Mouse (Mus musculus) heart, adult 11 months (tissue): Measurements from ENCODE around the gene Cbx1.

Experiments used
- DNase-seq: peaks from one replicate; pipeline ENCODE4 v3.0.0; 2022

Cbx1 gene

DNA sequence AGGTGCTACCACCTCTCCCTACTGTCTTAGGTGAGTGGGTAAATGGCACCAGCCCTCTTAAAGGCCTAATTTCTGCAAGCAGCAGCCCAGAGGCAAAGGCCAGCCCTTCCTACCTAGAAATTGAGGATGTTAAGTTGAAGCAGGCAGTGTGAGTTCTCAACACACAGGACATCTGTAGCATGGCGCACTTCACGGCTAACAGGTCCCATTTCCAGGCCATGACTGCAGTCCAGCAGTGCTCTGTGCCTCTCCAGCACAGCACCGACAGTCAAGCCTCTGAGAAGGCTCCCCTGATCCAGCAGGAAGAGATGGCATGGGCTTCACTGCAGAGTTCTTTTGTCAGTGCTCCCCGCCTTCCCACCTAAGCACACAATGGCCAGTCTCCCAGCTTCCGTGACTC is 28.1 kb downstream of the Cbx1 start:
- DNase-seq = no peak

DNA sequence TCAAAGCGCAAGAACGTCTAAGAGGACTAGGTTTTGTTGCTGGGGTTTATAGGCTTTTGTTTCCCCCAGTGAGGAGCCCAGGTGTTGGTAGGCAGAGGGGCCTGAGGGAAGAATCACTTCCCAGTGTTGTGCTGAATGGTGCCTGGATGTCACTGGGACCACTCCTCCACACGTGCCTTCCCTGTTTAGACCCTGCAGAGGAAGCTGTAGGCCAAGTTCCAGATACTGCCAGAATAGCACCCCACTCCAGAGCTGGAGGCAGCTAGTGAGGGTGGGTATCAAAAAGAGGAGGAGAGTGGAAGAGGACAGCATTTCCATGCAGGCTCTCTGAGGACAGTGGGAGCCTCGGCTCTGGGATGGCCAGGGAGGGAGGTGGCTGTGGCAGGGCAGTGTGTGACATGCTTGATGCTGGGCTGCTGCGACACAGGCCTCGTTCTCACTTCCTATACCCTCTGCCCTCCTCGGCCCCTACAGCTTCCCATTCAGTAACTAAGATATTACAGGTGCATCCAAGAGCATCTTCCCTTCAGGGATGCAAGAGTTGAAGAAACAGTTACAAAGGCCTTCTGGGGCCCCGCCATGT is 29.3 kb downstream of the Cbx1 start:
- no peak for DNase-seq

DNA sequence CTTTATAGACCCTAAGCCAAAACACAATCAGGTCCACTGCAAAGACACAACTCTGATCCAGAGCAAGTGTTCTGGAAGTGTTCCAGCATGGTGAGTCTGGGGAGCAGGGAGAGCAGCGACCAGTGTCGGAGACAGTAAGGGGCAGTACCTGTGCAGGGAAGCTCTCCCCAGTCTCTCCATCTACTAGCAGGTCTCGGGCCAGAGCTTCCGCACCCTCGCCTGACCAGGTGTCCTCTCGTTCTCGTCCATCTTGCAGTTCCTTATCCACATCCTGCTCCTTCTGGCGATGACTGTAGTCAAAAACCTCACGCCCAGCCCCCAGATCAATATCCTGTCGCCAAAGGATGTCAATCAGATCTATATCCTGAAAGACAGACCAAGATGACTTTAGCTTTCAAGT is 33.0 kb downstream of the Cbx1 start:
- no peak for DNase-seq

DNA sequence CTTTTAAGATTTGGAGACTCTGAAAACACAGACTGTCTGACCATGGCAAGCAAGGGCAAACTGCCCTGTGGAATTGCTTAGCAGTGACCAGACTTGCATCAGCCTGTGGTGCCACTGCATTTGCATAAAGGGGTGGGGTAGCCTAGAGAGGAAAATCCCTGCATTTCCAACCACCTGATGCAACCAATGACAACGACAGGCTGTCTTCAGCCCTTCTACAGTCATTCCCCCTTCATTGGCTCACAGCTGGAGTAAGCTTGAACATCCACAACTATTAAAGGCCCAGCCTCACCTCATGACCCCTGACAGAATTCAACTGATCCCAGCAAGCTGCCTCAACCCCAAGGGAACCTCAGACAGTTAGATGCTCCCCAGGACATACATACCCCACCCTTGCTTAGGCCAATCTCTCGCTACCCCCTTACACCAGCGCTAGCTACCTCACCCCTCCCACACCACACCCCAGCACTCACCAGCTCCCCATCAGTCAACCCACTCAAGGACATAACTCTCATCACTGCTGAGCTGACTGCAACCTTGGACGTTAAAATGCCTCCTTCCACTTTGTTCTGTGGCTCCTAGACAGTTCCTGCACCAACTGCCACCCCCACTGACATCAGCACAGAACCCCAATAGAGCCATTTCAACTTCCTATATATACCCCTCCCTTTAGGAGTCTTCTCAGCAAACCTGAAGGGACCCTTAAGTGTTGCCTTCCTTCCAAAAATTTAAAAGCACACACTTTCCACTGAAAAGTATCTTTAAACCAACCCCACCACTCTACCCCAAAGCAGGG is 33.9 kb downstream of the Cbx1 start:
- DNase-seq = peak; percentile 92

DNA sequence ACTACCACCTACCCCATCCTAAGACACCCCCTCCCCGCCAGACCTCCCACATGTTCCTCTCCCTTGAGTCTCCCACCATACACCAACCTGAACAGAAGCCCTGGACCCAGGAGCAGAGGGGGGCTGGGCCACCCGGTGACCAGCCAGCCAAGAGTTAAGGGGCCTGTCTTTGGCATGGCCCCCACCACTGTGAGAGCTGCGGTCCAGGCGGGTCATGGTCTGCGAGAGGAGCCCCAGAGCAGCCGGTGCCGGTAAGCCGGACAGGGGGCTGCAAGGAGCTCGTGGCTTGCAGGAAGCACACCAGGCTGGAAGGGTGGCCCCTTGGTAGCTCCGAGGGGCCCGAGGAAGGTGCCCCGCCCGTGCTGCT is 34.5 kb downstream of the Cbx1 start:
- peak; percentile 96 for DNase-seq

DNA sequence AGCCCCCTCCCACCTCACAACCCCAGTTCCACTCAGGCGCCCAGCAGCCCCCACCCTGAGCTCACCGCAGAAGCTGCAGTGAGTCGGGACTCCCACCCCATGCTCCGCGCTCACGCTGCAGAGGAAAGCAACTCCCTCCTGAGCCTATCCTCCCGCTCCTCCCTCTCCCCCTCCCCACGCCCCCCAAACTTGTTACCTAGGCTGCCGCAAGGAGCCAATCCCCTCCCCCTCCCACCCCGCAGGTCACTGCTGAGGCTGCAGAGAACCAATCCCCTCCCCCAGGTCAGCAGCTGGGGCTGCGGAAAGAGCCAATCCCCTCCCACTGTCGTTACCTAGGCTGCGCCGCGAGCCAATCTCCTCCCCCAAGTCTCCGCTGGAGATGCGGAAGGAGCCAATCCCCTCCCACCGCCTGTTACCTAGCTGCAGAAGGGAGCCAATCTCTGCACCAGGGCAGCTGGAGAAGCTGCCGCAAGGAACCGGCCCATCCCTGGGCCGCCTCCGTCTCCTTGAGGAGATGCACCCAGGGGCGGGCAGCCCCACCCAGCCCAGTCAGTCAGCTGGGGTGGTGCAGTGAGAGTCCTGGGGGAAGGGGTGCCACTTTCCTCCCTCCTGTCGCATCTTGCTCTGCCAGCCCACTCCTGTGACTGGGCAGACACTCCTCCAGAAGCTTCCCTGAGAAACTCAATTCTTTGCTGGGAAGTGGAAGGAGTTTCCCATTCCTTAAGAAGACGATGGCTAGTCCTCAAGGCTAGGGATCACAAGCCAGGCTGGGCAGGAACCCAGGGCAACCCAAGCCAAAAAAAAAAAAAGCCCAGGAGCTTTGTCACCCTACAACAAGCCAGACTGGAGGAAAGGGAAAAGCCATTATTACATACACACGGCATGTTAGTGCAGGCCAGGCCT is 35.2 kb downstream of the Cbx1 start:
- DNase-seq = peak; percentile 99

DNA sequence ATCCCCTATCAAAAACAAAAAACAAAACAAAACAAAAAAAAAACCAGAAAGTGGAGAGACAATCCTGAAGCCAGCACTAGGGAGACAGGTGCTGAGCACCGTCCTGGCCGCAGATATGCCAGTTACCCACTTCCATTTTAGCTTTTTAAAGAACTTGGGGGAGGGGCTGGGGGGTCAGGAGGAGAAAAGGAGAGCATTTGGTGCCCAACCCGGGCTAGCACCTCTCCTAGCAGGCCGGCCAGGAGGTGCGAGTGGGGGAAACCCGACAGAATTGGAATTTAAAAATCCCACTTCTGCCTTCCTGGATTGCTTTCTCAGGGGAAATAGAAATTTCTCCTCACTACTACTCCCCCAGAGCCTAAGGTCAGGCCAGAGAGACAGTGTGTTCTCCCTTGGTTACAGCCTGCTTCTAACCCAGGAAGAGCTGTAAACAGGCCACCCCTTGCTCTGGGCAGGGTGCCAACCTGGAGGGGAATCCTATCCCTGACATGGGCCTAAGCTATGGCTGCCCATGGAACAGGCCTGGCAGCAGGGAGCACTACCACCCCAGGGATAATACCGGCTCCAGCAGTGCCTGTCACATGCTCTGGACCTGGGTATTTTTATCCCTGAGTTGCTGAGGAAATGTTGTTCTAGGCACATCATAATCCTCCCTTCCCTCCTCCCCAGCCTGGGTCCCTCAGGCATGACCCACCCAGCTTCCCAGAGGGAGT is 36.0 kb downstream of the Cbx1 start:
- DNase-seq = peak; percentile 99

DNA sequence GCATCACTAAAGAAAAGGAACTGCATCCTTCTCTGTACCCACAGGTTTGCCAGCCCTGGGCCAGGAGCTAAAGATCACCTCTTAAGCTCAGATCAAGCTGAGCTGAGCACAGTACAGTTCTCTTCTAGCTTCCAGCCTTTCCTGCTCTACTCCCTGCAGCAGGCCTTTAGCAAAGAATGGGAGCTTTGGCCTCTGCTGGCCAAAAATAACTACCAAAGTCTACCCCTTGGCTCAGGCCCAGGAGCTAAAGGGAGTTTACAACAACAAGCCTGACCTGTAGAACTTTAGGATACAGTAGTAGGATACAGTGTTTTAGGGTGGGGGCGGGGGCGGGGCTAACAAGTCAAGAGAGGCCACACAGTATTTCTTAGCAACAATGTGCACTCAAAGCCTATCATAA is 37.6 kb downstream of the Cbx1 start:
- peak; percentile 93 for DNase-seq

DNA sequence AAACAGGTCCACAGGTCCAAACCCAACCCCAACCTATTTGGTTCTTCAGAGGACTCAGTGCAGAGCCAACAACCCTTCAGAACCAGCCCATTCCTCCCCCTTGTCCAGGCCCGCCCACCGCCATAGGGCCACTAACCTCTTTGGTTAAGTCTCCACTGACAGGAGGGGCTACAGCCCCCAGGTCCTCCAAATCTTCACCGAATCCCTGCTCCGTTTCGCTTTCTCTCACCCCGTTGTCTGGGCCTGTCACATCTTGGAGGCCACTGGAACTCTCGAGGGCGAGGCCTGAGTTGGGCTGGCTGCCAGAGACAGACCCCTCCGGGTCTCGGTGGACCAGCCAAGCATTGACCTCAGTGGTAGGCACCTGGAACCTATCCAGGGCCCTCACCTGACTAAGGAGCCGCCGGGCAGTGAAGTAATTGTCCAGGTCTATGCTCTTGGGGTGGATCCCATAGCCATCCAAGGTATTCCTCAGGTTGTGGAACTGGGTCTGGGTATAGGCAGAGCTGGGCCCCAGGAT is 38.2 kb downstream of the Cbx1 start:
- peak; percentile 95 for DNase-seq

DNA sequence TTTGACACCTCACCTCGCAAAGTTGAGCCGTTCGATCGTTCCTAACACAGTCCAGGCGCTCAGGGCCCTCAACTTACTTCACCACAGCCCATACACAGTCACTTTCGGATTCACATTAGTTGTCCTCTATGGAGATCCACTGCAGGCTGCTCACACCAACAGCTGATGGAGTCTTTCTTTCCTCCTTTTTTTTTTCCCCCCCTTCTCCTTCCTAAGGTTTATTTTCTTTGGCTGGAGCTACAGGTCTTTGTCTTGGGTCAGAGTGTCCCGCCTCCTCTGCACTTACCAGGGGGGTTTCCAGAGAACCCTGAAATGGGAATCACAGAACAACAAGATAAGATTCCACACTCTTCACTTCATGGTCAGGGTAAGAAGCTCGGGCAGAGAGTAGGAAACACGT is 39.0 kb downstream of the Cbx1 start:
- DNase-seq = no peak

DNA sequence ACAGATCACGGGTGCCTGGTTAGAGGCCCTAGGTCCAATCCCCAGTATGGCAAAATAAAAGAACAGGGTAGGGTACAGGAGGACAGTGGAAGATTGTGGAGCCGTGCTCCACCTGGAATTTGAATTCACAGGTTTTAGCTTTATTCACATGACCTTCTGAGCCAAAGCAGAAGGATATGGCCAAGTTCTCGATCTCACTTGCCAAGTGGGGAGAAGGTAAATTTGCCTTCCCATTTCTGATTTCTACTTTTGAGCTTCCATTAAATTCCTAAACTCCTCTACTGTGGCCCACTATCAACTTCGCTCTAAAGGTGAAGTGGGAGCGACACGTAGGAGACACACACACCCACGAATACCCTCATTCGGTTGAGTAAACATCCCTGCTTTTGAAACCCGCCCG is 40.0 kb downstream of the Cbx1 start:
- no peak for DNase-seq

DNA sequence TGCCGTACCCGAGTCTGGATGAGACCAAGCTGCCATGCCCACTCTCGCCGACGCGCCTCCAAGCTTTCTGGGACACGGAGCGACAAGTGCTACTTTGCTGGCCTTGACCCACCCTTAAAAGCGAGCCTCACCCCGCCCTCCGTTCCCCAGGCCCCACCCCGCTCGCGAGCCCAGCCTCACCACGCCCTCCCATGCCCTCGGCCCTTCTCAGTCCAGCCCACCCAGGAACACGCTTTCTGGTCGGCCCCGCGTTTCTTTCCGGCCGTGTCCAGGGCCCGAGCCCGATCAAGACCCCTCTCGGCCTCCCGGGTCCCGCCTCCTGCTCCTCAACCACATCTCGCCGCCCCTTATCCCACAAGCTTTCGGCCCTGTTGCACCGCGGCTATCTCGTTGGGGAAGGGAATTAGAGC is 40.5 kb downstream of the Cbx1 start:
- DNase-seq = peak; percentile 99

DNA sequence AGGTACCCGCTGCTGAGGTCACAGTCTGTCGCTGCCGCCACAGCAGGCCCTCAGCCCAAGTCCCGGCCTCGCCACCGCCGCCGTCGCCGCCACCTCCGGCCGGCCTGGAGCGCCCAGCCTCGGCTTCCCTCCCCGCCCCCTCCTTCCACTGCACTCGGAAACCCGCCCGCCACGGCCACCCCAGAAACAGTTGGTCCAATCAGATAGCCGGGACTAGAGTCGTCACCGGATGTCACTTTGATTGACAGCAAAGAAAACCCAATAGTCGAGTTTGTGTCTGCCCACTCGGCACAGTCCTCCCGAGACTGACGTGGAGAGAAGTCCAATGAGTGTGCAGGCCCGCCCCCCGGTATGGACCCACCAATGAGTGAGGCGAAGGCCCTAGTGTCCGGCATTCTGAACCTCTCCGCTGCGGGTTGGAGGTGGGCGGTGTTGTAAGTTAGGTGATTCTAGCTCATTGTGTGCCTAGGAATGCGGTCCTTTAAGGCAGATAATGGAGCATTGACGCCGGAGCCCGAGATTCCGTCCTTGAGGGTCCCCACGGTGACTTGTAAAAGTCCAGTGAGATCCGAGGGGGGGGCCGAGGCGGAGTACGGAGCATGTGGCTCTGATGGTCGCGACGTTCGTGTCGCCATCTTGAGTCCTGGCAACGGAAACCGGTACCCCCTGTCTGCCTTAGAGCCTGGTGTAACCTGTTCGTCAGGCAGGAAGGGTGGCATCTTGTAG is 41.0 kb downstream of the Cbx1 start, which contains the start of gene Nfe2l1:
Nfe2l1 (minus strand) TSS at position 156 of the 726 bp plus-strand sequence.
- DNase-seq = peak; percentile 100

DNA sequence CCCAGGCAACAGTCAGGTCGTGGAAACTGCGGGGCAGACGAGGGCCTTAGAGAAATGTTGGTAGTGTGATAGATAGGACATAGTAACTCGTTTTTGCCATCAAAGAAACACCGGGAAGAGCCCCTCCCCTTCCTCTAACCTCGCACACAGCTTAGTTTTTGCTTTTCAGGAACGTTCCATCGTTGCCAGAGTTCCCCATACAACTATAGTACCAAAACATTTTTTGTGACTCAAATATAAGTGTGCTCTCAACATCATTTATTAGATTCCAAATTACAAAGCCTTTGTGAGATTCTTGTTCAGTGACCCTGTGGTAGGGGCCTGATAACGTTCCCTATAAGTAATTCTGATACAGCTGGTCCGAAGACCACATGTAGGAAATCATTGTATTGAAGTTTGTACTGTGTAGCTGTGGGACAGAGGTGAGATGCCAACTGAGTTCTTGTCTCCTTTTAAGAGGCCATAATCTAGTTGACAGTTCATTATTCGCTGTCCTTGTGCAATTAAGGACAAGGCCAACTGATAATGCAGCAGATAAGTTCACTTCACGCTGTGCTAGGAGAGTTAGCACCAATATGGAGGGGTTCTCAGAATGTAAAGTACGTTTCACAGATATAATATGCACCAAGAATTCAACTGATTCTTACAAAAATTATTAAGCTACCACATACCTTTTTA is 41.8 kb downstream of the Cbx1 start:
- no peak for DNase-seq

DNA sequence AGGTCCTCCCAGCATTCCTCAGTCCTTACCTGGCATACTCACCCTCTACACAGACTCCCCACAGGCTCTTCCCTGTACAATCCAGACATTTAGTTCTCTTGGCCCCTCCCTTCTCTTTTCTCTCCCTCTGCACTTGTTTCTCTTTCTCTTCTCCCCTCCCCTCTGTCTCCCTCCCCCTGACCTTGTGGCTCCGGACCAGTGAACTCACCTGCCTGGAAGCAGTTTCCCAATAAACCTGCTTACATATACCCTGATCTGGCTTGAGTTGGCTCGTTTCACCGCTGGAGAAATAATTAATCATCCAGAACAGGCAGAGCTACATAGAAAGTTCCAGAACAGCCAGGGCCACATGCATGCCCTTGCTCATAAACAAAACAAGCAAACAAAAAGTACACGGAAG is 42.6 kb downstream of the Cbx1 start:
- DNase-seq = no peak

DNA sequence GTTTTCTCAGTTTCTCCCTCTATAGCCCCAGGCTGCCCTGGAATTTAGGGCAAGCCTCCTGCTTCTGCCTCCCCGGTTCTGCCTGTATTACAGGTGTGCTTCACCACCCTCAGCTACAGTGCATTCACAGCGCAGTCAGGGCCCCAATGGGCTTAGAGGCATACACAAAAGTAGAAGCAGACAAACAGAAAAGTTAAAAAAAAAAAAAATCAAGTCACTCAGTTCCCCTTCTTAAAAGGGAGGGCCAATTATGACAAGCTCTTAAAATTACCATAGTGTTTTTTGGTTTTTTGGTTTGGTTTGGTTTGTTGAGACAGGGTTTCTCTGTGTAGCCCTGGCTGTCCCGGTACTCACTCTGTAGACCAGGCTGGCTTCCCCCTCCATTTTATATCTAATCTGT is 43.6 kb downstream of the Cbx1 start:
- DNase-seq = no peak

DNA sequence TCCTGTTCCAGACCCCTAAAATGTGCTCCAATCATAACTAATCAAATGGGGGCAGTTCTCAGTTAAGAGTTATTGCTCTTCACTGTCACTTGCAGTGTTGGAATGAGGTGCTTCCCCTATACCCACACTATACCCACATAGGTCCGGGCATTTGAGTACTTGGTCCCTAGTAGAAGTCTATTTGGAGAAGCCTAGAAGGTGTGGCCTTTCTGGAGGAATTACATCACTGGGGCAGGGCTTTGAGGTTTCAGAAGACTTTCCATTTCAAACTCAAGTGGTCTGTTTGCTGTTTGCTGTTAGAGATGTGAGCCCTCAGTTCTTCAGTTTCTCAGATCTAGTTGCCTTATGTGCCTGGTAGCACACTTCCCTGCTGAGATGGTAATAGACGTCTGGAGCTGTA is 44.0 kb downstream of the Cbx1 start:
- no peak for DNase-seq

DNA sequence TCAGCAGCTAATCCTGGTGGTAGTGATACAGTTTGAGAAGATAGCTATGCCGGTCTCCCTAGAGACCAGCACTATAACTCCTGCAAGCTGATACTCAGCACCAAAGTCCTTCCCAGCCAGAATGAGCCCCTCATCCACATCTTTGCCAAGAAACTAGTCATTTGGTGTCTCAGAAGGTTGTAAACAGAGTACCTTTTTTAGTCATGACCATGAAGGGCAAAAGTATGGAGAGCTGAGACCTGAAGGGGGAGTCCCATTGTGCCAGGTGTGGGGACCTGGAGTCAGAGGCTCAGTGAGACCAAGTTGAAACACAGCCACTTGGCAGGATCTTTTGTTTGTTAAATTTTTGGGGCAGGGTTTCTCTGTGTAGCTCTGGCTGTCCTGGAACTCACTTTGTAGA is 45.2 kb downstream of the Cbx1 start:
- no peak for DNase-seq

DNA sequence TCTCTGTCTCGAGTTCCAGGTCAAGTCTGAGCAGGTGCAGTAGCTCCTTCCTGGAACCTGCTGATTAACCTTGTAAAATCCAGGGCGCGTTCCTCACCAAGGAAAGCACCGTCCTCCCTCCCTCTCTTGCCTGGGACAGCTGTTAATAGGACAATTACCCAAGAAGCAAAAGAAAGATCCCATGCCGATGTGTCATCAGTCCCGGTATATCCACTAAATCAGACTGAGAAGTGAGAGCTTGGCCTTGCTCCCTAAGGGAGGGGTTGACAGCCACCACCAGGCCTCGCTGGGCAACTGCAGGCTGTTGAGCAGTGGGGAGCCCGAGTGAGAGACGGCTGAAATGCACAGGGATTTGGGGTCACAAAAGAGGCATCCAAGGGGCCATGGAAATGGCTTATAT is 48.4 kb downstream of the Cbx1 start:
- no peak for DNase-seq

DNA sequence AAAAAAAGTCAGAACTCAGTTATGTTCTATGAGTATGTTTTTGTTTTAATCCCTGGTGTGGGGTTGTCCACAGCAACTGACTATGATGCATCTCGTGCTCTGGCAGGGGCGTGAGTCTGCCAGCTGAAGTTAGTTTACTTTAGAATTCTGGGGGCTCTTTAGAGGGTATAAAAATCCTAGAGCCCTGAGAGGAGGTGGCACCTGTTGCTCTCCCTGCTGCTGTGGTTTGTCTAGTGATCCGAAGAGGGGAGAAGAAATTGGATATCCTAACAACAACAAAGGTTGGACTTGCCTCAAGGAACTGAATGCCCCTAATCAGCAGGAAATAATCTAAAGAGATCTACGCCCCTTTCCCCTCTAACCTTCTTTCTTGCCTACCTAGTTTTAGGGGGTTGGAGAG is 49.4 kb downstream of the Cbx1 start:
- no peak for DNase-seq

DNA sequence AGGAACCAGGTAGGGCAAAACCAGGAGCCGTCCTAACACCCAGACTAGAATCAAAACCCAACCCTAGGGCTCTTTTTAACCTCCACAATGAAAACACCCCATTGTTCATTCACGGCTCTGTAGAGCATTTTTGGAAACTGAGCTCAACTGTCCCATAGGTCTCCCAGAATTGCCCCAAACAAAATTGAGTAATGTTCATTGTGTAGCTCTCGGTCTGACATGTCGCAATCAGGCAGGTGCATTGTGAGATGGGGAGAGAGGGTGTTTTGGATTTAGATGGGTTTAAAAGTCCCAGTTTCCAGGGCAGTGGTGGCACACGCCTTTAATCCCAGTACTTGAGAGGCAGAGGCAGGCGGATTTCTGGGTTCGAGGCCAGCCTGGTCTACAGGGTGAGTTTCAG is 50.5 kb downstream of the Cbx1 start:
- no peak for DNase-seq

DNA sequence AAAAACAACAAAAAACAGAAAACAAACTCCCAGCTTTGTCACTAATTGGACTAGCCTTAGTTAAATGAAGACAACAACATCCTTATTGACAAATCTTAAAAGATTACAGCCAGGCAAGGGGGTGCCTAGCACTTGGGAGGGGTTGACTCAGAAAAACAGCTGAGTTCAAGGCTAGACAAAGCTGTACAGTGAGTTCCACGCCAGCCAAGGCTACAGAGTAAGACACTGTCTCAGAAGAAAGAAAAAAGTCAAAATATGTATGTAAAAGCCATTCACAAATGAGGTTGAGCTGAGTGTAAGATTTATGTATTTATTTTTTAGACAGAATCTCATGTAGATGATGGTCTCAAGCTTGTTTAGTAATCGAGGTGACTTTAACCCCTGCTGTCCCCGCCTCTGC is 51.0 kb downstream of the Cbx1 start:
- no peak for DNase-seq
